Mouse (Mus musculus): ENCODE data around the gene Ube2j1. TPM values are rescaled to one million over a fixed set of nuclear protein-coding genes. Genes with fewer than 3 reads are reported as not detected.
"Not testable (repeated sequence)": the region's sequence is repeated elsewhere in the genome, so short reads cannot be mapped to it uniquely, and the experiment has no call there.

Ube2j1 gene
- polyA plus RNA-seq, 1 experiment, result 124 TPM

DNA sequence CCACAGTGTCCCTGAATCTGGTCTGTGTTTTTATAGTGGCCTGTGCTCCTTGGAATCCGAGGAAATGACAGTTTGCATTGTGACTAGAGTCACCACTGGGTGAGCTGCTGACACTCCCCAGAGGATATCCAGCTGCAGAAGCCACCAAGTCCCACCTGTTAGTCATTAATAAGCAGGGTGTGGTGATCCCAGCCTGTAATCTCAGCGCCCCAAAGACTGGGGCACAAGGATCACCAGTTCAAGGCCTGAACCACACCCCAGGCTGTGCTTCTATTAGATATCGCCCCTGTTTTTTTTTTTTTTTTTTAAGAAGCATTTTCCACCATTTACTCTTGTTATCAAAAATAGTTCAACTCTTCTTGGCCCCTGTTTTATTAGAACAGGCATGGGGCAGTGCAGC is 44.2 kb upstream of the Ube2j1 start:
- Histone ChIP-seq H3K4me1 (ENCODE audit: control insufficient read depth, insufficient read depth, low read length) (no peaks in the 10 kb centered on the region; the same call in 1 of the 2 replicates), H3K4me3 (ENCODE audit: insufficient read depth, low read length) (no peak overlapping the region), H3K27ac (ENCODE audit: insufficient read depth, low read length) (no peak overlapping the region)
- TF ChIP-seq CTCF (IDR thresholded peaks at IDR 0.05; ENCODE audit: borderline replicate concordance, insufficient read depth, low read length), result no peak
- TF ChIP-seq POLR2A (IDR thresholded peaks at IDR 0.05; ENCODE audit: low read depth, low read length), result no peak

DNA sequence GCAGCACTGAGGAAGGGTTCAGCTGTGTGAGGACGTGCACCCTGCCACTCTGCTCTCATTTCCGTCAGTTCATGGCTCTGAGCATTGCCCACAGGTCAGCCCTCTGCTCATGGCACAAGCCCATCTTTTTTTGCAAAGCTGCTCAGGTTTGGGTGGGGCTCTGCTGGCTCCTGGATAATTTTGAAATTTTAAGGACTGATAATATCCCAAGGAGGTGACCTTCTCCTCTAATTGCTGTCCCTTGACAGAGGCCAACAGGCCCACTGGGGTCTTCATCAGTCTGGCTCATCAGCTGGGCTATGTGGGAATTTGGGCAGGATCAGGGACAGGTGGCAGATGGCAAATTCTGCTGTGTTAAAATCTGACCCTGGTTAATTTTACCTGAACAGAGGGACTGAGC is 41.9 kb upstream of the Ube2j1 start:
- no peak overlapping the region for H3K4me3 ChIP-seq (ENCODE audit: insufficient read depth, low read length)
- TF ChIP-seq POLR2A (IDR thresholded peaks at IDR 0.05; ENCODE audit: low read depth, low read length) (no peak), CTCF (IDR thresholded peaks at IDR 0.05; ENCODE audit: borderline replicate concordance, insufficient read depth, low read length) (no peak)
- H3K27ac ChIP-seq (ENCODE audit: insufficient read depth, low read length), result no peak overlapping the region
- H3K4me1 ChIP-seq (ENCODE audit: control insufficient read depth, insufficient read depth, low read length), result no peaks in the 10 kb centered on the region; the same call in 1 of the 2 replicates

DNA sequence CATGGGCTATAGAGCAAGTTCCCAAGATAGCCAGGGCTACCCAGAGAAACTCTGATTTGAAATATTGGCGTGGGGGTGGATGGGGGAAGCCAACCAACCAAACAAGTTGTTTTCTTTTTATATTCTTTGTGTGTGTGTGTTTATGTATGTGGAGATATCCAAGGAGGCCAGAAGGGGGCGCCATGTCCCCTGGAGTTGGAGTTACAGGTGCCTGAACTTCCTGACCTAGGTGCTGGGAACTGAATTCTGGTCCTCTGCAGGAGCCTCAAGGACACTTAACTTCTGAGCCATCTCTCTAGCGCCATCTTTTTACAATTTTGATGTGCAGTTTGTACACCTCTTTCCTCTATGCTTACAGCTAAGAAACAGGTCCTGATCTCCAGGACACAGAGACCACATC is 37.0 kb upstream of the Ube2j1 start:
- Histone ChIP-seq H3K27ac (ENCODE audit: insufficient read depth, low read length) (no peak overlapping the region), H3K4me1 (ENCODE audit: control insufficient read depth, insufficient read depth, low read length) (no peaks in the 10 kb centered on the region), H3K4me3 (ENCODE audit: insufficient read depth, low read length) (no peak overlapping the region)
- TF ChIP-seq CTCF (IDR thresholded peaks at IDR 0.05; ENCODE audit: borderline replicate concordance, insufficient read depth, low read length) (no peak), POLR2A (IDR thresholded peaks at IDR 0.05; ENCODE audit: low read depth, low read length) (no peak)

DNA sequence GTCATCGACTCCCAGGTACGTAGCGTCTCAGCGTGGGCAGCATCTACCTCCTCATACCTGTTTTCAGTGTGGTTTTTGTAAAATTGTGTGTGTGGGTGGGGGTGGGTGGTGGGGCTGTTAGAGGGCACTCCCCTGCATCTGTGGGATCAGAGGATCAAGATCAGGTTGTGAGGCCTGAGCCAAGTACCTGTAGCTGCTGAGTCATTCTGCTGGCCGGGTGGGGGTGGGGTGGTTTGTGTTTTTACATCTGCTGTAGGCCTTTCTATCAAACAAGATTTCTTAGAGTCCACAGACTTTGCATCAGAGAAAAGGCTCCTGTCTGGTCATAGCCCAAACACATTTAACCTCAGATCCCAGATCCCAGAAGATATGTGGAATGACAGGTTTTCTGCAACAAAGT is 35.1 kb upstream of the Ube2j1 start:
- Histone ChIP-seq H3K4me3 (ENCODE audit: insufficient read depth, low read length) (no peak overlapping the region), H3K4me1 (ENCODE audit: control insufficient read depth, insufficient read depth, low read length) (no peaks in the 10 kb centered on the region), H3K27ac (ENCODE audit: insufficient read depth, low read length) (no peak overlapping the region)
- TF ChIP-seq CTCF (IDR thresholded peaks at IDR 0.05; ENCODE audit: borderline replicate concordance, insufficient read depth, low read length) (no peak), POLR2A (IDR thresholded peaks at IDR 0.05; ENCODE audit: low read depth, low read length) (no peak)

DNA sequence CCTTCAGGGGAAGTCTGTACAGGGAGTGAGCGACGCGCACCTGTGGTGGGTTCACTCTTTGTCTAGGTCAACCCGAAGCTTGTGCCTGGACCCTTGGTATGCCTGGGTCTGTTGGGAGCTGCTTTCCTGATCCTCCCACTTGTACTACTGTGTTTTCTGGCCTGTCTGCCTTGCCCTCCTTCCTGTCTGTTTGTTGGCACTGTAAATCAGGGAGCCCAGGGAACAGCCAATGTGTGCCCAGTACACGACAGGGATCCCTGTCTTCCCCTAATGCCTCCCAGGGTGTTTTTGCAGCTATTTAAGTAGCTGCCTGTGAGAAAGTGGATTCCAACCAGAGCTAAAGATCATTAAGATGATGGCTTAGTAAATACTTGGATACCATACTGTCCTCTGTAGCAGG is 33.6 kb upstream of the Ube2j1 start:
- Histone ChIP-seq H3K4me3 (ENCODE audit: insufficient read depth, low read length) (no peak overlapping the region), H3K27ac (ENCODE audit: insufficient read depth, low read length) (no peak overlapping the region), H3K4me1 (ENCODE audit: control insufficient read depth, insufficient read depth, low read length) (no peaks in the 10 kb centered on the region)
- TF ChIP-seq CTCF (IDR thresholded peaks at IDR 0.05; ENCODE audit: borderline replicate concordance, insufficient read depth, low read length) (no peak), POLR2A (IDR thresholded peaks at IDR 0.05; ENCODE audit: low read depth, low read length) (no peak)

DNA sequence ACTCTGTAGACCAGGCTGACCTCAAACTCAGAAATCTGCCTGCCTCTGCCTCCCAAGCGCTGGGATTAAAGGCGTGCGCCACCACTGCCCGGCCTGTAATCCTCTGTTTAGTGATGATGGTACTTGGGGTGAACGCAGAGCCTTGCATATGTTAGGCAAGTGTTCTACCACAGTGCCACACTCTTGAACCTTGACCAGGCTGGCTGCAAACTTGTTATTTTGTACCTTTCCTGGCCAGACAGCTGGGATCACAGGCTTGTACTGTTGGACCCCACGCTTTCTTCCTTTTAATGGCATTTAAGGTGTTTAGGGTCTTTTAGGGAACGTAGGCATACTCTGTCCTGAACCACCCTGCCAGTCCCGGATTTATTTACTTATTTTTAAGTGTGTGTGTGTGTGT is 32.2 kb upstream of the Ube2j1 start:
- no peaks in the 10 kb centered on the region for H3K4me1 ChIP-seq (ENCODE audit: control insufficient read depth, insufficient read depth, low read length)
- TF ChIP-seq POLR2A (IDR thresholded peaks at IDR 0.05; ENCODE audit: low read depth, low read length), result no peak
- no peak for TF ChIP-seq CTCF (IDR thresholded peaks at IDR 0.05; ENCODE audit: borderline replicate concordance, insufficient read depth, low read length)
- H3K4me3 ChIP-seq (ENCODE audit: insufficient read depth, low read length), result no peak overlapping the region
- H3K27ac ChIP-seq (ENCODE audit: insufficient read depth, low read length), result no peak overlapping the region

DNA sequence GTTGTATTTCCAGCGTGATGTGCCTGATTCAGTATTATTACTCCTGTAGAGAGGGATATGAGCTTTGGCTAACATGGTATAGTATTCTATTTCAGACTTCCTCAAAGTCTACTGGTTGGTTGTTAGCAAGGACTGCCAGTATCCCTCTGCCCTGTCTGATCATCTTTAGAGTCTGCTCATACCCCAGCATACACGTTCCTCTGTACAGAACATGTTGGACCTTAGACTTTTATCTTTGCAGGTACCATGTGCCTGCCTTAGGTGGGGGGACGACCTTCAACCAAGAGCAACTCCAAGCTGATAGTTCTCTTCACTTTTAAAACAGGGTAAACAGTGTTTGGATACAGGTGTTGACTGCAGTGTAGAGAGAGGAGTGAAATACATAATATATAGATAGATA is 29.1 kb upstream of the Ube2j1 start:
- Histone ChIP-seq H3K4me1 (ENCODE audit: control insufficient read depth, insufficient read depth, low read length) (no peaks in the 10 kb centered on the region), H3K4me3 (ENCODE audit: insufficient read depth, low read length) (no peak overlapping the region), H3K27ac (ENCODE audit: insufficient read depth, low read length) (no peak overlapping the region)
- TF ChIP-seq POLR2A (IDR thresholded peaks at IDR 0.05; ENCODE audit: low read depth, low read length) (no peak), CTCF (IDR thresholded peaks at IDR 0.05; ENCODE audit: borderline replicate concordance, insufficient read depth, low read length) (no peak)

DNA sequence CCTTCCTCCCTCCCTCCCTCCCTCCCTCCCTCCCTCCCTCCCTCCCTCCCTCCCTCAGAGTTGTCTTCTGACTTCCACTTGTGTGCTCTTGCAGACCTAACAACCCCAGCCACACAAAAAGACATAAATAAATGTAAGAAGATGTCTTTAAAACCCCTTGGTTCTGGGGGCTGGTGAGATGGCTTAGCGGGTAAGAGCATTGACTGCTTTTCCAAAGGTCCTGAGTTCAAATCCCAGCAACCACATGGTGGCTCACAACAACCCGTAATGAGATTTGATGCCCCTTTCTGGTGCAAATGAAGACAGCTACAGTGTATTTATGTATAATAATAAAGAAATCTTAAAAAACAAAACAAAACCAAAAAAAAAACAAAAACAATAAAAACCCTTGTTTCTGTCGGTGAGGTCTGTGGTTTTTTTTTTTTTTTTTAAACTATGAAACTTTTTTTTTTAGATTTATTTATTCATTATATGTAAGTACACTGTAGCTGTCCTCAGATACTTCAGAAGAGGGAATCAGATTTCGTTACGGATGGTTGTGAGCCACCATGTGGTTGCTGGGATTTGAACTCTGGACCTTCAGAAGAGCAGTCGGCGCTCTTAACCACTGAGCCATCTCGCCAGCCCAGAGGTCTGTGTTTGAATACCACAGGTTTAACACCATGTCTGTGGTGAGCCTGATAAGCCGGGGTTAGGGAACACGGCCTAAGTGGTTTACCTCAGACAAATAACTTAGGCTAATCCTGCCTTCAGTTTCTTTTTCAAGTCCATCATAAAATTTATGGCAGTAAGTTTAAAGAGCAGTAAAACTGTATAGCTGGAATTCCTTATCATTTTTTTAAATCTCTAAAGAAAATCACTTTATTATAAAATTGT is 25.4 kb upstream of the Ube2j1 start:
- not testable (repeated sequence) for H3K4me3 ChIP-seq (ENCODE audit: insufficient read depth, low read length); H3K4me1 ChIP-seq (ENCODE audit: control insufficient read depth, insufficient read depth, low read length); H3K27ac ChIP-seq (ENCODE audit: insufficient read depth, low read length)

DNA sequence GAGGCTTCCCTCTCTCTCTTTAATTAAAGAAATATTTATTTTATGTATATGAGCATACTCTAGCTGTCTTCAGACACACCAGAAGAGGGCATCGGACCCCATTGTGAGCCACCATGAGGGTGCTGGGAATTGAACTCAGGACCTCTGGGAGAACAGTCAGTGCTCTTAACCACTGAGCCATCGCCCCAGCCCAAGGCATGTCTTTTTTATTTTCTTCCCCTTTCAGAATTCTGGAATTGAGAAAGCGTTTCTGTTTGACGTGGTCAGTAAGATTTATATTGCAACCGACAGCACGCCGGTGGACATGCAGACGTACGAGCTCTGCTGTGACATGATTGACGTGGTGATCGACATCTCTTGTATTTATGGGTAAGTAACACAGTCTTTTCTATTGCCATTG is 24.4 kb upstream of the Ube2j1 start:
- TF ChIP-seq CTCF (IDR thresholded peaks at IDR 0.05; ENCODE audit: borderline replicate concordance, insufficient read depth, low read length) (no peak), POLR2A (IDR thresholded peaks at IDR 0.05; ENCODE audit: low read depth, low read length) (no peak)
- no peak overlapping the region for H3K27ac ChIP-seq (ENCODE audit: insufficient read depth, low read length)
- no peak overlapping the region for H3K4me3 ChIP-seq (ENCODE audit: insufficient read depth, low read length)

DNA sequence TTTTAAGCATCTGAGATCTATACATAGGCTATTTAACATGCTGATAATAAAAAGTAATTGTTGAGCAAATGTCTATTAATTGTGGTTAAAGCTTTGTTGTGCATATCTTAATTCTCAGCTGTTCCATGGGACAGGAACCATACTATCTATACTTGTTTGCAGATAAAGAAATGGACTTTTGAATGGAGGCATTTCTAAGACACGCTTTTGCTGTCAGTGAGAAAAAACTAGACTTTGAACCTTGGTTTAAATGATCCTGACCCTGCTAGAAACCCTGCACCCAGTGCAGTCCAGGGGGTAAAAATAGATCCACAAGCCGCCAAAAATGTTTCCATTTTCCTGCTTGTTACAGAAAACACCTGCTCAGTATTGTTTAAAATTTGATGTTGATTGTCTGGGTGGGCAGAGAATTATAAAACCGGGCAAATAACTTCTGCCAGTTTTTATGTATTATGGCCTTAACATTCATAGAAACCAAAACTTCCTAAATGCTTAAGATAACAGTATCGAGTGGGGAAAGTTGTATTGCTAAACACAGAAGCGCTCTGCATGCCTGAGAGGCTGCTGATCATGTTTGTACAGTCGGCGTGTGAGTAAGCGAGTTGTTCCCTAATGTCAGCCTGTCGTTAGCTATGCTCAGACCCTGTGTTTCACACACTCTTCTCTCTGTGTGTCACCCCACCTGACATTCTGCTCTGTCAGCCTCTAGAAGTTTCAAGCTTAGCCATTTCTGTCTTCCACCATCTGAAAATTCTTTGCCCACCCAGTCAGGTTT is 23.6 kb upstream of the Ube2j1 start:
- no peak for TF ChIP-seq POLR2A (IDR thresholded peaks at IDR 0.05; ENCODE audit: low read depth, low read length)
- TF ChIP-seq CTCF (IDR thresholded peaks at IDR 0.05; ENCODE audit: borderline replicate concordance, insufficient read depth, low read length), result no peak
- Histone ChIP-seq H3K4me3 (ENCODE audit: insufficient read depth, low read length) (no peak overlapping the region), H3K4me1 (ENCODE audit: control insufficient read depth, insufficient read depth, low read length) (no peaks in the 10 kb centered on the region), H3K27ac (ENCODE audit: insufficient read depth, low read length) (no peak overlapping the region)

More for the DNA sequence above, 24.4 kb upstream of the Ube2j1 start:
- no peaks in the 10 kb centered on the region for H3K4me1 ChIP-seq (ENCODE audit: control insufficient read depth, insufficient read depth, low read length)
